Mouse (Mus musculus) lung, adult 2 months (tissue): ENCODE data around the gene Tmprss13.

ENCODE experiments used
- CTCF ChIP-seq: fragments of 200-500 bp; IDR thresholded peaks from 2 replicates; pipeline ENCODE4 v1.5.1; 2011; ENCODE audit warnings: mild to moderate bottlenecking, low read length, control low read depth; ENCODE audit not compliant: insufficient read depth
- POLR2A ChIP-seq: fragments of 200-500 bp; IDR thresholded peaks from 2 replicates; pipeline ENCODE4 v1.6.1; 2011; ENCODE audit warnings: low read depth, mild to moderate bottlenecking, control low read depth, low read length, borderline replicate concordance; ENCODE audit errors: extremely low read depth

GRCm38 (mm10) chr9:45382834-45383233 is 63.9 kb downstream of the Tmprss13 start:
- TF ChIP-seq POLR2A (no peak), CTCF (no peak)
